In the genomic region with DNA sequence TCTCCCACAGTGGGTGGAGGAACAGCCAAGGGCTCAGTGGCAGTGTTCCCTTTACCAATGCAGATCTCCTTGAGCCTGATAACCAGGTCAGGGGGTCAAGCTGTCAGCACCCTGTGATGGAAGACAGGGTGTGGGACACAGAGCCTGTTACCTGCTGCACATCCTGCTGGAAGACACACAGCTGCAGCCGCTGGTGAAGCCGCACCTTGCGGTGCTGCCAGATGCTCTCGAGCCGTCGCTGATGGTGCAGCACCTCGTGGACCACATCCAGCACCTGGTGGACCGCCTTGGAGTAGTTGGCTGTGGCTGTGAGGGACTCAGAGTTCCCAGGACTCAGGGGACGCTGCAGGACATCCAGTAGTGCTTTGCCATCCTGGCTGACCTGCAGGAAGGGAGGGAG, we compare ENCODE assay signal across 17 mouse cellular contexts.
"Had no signal": no experiment of that assay in that cellular context is flagged by ENCODE, and none has a peak within 500 bp of the region (broad histone marks: within the 10 kb centered on the region; RNA-seq: fewer than 3 reads in every experiment).

No protein-coding gene starts in this region.

- H3K36me3 ChIP-seq: liver, embryonic 12.5 days; liver, embryonic 15.5 days; lung, embryonic 15.5 days had no signal

- H3K4me1 ChIP-seq: kidney, embryonic 15.5 days; liver, embryonic 12.5 days; liver, embryonic 15.5 days; lung, embryonic 15.5 days had no signal

- H3K9ac ChIP-seq: kidney, embryonic 15.5 days; liver, embryonic 12.5 days; liver, embryonic 15.5 days; lung, embryonic 15.5 days had no signal

- H3K27me3 ChIP-seq: kidney, embryonic 15.5 days; liver, embryonic 12.5 days; liver, embryonic 15.5 days; lung, embryonic 15.5 days had no signal

- ATAC-seq: liver, embryonic 12.5 days had no signal

- H3K27ac ChIP-seq: kidney, embryonic 15.5 days; left cerebral cortex, adult 2 months; liver, embryonic 12.5 days; liver, embryonic 15.5 days; lung, embryonic 15.5 days had no signal

- H3K4me2 ChIP-seq: kidney, embryonic 15.5 days; liver, embryonic 12.5 days; liver, embryonic 15.5 days; lung, embryonic 15.5 days had no signal

- DNase-seq: kidney, adult 11 months; kidney, adult 8-10 months; kidney, postnatal 14 days; kidney, postnatal 4 days; layer of hippocampus, adult 9-11 months; layer of hippocampus, postnatal 36 days; lung, adult 18-20 months; lung, postnatal 10 days; lung, postnatal 36 days; midbrain, embryonic 14.5 days; thymus, adult 18-20 months; thymus, postnatal 36 days had no signal

- H3K4me3 ChIP-seq: kidney, embryonic 15.5 days; left cerebral cortex, adult 2 months; liver, embryonic 12.5 days; liver, embryonic 15.5 days; lung, embryonic 15.5 days had no signal

- H3K9me3 ChIP-seq: kidney, embryonic 15.5 days; liver, embryonic 12.5 days; liver, embryonic 15.5 days; lung, embryonic 15.5 days had no signal
